Mouse (Mus musculus) cerebellum, postnatal 10 days (tissue): Measurements from ENCODE around the gene Drosha.
A peak's percentile ranks its signal among the peaks of the same experiment; 100 is the strongest.

Experiments
- DNase-seq, 2 experiments: peaks; one replicate each; pipeline ENCODE4 v3.0.0; 2021; ENCODE audit warnings: mixed read lengths in 2 of 2

Gene Drosha

GRCm38 (mm10) chr15:12941651-12942180 is 117.1 kb downstream of the Drosha start:
- no peak for DNase-seq

GRCm38 (mm10) chr15:12942424-12942823 is 117.8 kb downstream of the Drosha start:
- no peak for DNase-seq

DNA sequence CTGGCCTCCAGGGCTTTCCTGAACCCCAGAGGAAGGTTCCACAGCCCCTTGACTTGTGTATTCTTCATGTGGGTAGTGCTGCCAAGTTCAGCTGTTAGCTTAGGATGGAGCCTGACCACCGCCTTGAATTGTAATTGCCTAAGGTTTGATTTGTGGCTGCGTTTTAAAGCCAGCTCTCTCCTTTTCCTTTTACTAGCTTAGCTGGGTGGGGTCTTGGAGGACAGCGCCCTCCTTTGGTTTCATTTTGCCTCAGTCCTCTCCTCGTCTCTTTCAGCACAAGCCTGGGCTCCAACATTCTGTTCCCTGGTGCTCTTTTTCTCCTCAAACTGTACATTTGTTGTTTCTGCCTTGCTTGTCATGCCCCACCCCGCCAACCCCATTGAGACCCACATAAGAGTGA is 133.4 kb downstream of the Drosha start:
- no peak for DNase-seq

GRCm38 (mm10) chr15:12962179-12962578 is 137.6 kb downstream of the Drosha start:
- no peak for DNase-seq

DNA sequence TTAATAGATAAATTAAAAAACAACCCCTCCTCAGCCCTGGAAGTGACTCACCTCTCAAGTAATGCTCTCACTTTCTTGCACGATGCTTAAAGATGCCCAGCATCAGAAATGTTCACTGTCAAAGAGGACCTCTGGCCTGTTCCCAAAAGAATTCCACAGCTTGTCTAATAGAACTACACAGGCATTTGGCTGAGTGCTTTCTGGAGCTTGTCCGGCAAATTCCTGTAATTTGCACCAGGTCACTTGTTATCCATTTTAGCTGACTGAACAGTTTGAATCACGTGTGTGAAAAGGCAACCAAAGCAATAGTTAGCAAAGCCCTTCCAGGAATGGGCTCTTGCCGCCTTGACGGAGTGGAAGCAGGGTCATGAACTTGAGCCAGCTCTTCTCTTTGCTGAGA is 140.6 kb downstream of the Drosha start:
- no peak for DNase-seq

- DNase-seq = no peak
These were observed 144.2 kb downstream of the Drosha start for GRCm38 (mm10) chr15:12968815-12969214.

- peak; percentile 4 to 15 for DNase-seq
These were observed 147.8 kb downstream of the Drosha start for GRCm38 (mm10) chr15:12972441-12972840.
